Mouse (Mus musculus) layer of hippocampus, postnatal 10 days (tissue): ENCODE measurements around the gene Fau. TPM values are rescaled to one million over a fixed set of nuclear protein-coding genes. Genes with fewer than 3 reads are reported as not detected.

ENCODE experiments used
- DNase-seq, 2 experiments: peaks; one replicate each; pipeline ENCODE4 v3.0.0; 2021; ENCODE audit warnings: low spot score in 2 of 2
- total RNA-seq, 2 experiments: library from RNA; stranded (reverse); gene quantifications; 2 replicates each; pipeline ENCODE4 v1.2.3; 2021

The Fau gene
- total RNA-seq, 2 experiments from 2014 or later = 656 to 785 TPM

- DNase-seq = no peak
Observed at GRCm38 (mm10) chr19:6045366-6046293, 12.0 kb upstream of the Fau start.

GRCm38 (mm10) chr19:6046294-6047153 is 11.1 kb upstream of the Fau start, which contains the start of gene Syvn1:
Gene Syvn1 (plus strand): TSS chr19:6046576.
- DNase-seq = peak; percentile 85 to 91

- no peak for DNase-seq
Observed at GRCm38 (mm10) chr19:6047154-6047898, 10.3 kb upstream of the Fau start.

GRCm38 (mm10) chr19:6047899-6048166 is 9.8 kb upstream of the Fau start:
- DNase-seq = no peak

GRCm38 (mm10) chr19:6048681-6049410 is 8.8 kb upstream of the Fau start:
- DNase-seq = no peak

GRCm38 (mm10) chr19:6052516-6052915 is 5.1 kb upstream of the Fau start:
- DNase-seq = no peak

GRCm38 (mm10) chr19:6054296-6054695 is 3.3 kb upstream of the Fau start:
- DNase-seq = no peak

- no peak for DNase-seq
Observed at GRCm38 (mm10) chr19:6056696-6057095, 948 bp upstream of the Fau start.

- DNase-seq = no peak
Observed at GRCm38 (mm10) chr19:6058513-6058912, 869 bp downstream of the Fau start.

- no peak for DNase-seq
Observed at GRCm38 (mm10) chr19:6058966-6059365, 1.3 kb downstream of the Fau start.

GRCm38 (mm10) chr19:6061021-6061533 is 3.4 kb downstream of the Fau start, which contains the start of gene Znhit2:
Gene Znhit2 (plus strand): TSS chr19:6061192.
- DNase-seq = peak; percentile 89 to 94

- peak; percentile 59 to 62 for DNase-seq
Observed at GRCm38 (mm10) chr19:6061641-6062302, 4.1 kb downstream of the Fau start.

GRCm38 (mm10) chr19:6062418-6062817 is 4.8 kb downstream of the Fau start:
- no peak for DNase-seq

- DNase-seq = no peak
Observed at GRCm38 (mm10) chr19:6063081-6063480, 5.4 kb downstream of the Fau start.

GRCm38 (mm10) chr19:6066571-6066970 is 8.9 kb downstream of the Fau start:
- no peak for DNase-seq

GRCm38 (mm10) chr19:6067011-6067723 is 9.5 kb downstream of the Fau start:
- DNase-seq = peak; percentile 88 to 90

- DNase-seq = peak; percentile 89 to 91
Observed at GRCm38 (mm10) chr19:6067724-6068415, 10.2 kb downstream of the Fau start, which contains the start of gene Tm7sf2. Gene Tm7sf2 (minus strand): TSS chr19:6068373.

GRCm38 (mm10) chr19:6068951-6069350 is 11.3 kb downstream of the Fau start:
- DNase-seq = no peak
